Mouse (Mus musculus) liver, postnatal 0 days (tissue): Measurements from ENCODE around the gene Myocd.

Experiments used
- CTCF ChIP-seq: sonication (generic); IDR thresholded peaks from 2 replicates; pipeline ENCODE4 v1.5.1; 2016; ENCODE audit warnings: antibody characterized with exemption, low read depth
- EP300 ChIP-seq: IDR thresholded peaks from 2 replicates; pipeline ENCODE4 v1.6.1; 2016; ENCODE audit warnings: antibody characterized with exemption, low read depth, mild to moderate bottlenecking

DNA sequence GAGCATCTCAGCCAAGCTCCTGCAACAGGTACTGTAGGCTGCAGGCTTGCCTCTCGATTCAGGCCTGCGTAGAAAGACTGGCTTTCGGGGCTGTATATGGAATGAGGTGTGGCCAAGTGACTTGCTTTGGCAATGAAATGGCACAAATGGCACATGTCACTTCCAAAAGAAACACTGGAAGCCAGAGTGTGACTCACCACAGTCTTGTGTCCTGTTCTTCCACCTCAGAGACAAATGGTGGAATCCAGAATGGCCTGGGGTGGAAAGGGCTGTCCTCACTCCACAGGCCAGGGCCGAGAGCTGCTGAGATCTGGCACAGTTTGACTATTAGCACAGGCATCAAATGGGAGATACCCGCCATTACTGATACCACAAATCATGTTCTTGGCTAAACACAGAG, 116.8 kb downstream of the Myocd start:
- TF ChIP-seq EP300: no peak
- no peak for TF ChIP-seq CTCF
